Mouse (Mus musculus) adrenal gland, adult 2 months (tissue): ENCODE results near the gene Olfr355. TPM values are rescaled to one million over a fixed set of nuclear protein-coding genes. Genes with fewer than 3 reads are reported as not detected.

Source experiments
- DNase-seq: peaks from one replicate; pipeline ENCODE4 v3.0.0; 2021
- long read RNA-seq: library from polyadenylated mRNA; stranded (forward); transcript quantifications from one replicate; pipeline ENCODE4 v2.0.0, GENCODE M21; 2021
- polyA plus RNA-seq: library from polyadenylated mRNA; depleted of rRNA; stranded (reverse); fragments of >200 nt; gene quantifications from 2 replicates; pipeline ENCODE4 v1.2.3, GENCODE M21; 2012; rRNA removed
- total RNA-seq, 2 experiments: library from RNA; stranded (reverse); gene quantifications; 2 replicates each; pipeline ENCODE4 v1.2.3; 2021

The Olfr355 gene
- total RNA-seq, result not detected
- not detected in 2 replicates for polyA plus RNA-seq
- long read RNA-seq, result 0 reads

- DNase-seq, result no peak
Measured at GRCm38 (mm10) chr2:36928797-36929196, at the start of gene Olfr355. Olfr355 (minus strand) TSS chr2:36928897.

- DNase-seq, result no peak
Measured at GRCm38 (mm10) chr2:36936821-36937220, 8.1 kb upstream of the Olfr355 start, which contains the start of gene Olfr356. Olfr356 (plus strand) TSS chr2:36937121.

- no peak for DNase-seq
Measured at GRCm38 (mm10) chr2:36905380-36905779, 23.3 kb downstream of the Olfr355 start, which contains the start of gene Olfr354. Olfr354 (plus strand) TSS chr2:36905680.

- no peak for DNase-seq
Measured at GRCm38 (mm10) chr2:36897114-36897513, 31.6 kb downstream of the Olfr355 start.

GRCm38 (mm10) chr2:36892836-36893235 is 35.9 kb downstream of the Olfr355 start, which contains the start of gene Olfr353:
Olfr353 (minus strand) TSS chr2:36892936.
- DNase-seq, result no peak

Other genes with a start within 250 kb of the Olfr355 start
- gene Olfr346, start 243.1 kb downstream of the Olfr355 start, total RNA-seq, result not detected
- not detected in 2 replicates for gene Olfr346, start 243.1 kb downstream of the Olfr355 start, polyA plus RNA-seq
- gene Olfr347, start 197.0 kb downstream of the Olfr355 start, total RNA-seq, result not detected
- not detected in 2 replicates for gene Olfr347, start 197.0 kb downstream of the Olfr355 start, polyA plus RNA-seq
- gene Olfr348, start 144.6 kb downstream of the Olfr355 start, total RNA-seq, result not detected
- not detected in 2 replicates for gene Olfr348, start 144.6 kb downstream of the Olfr355 start, polyA plus RNA-seq
- not detected for gene Olfr50, start 138.4 kb downstream of the Olfr355 start, total RNA-seq
- not detected in 2 replicates for gene Olfr50, start 138.4 kb downstream of the Olfr355 start, polyA plus RNA-seq
- gene Olfr3, start 111.9 kb downstream of the Olfr355 start, total RNA-seq, result not detected
- gene Olfr3, start 111.9 kb downstream of the Olfr355 start, polyA plus RNA-seq, result not detected in 2 replicates
- gene Olfr350, start 82.6 kb downstream of the Olfr355 start, total RNA-seq, result not detected
- gene Olfr350, start 82.6 kb downstream of the Olfr355 start, polyA plus RNA-seq, result not detected in 2 replicates
- not detected for gene Olfr351, start 66.2 kb downstream of the Olfr355 start, total RNA-seq
- not detected in 2 replicates for gene Olfr351, start 66.2 kb downstream of the Olfr355 start, polyA plus RNA-seq
- gene Olfr352, start 60.4 kb downstream of the Olfr355 start, total RNA-seq, result not detected
- not detected in 2 replicates for gene Olfr352, start 60.4 kb downstream of the Olfr355 start, polyA plus RNA-seq
- gene Olfr353, start 36.0 kb downstream of the Olfr355 start, total RNA-seq, result not detected
- gene Olfr353, start 36.0 kb downstream of the Olfr355 start, polyA plus RNA-seq, result not detected in 2 replicates
- gene Olfr354, start 23.2 kb downstream of the Olfr355 start, total RNA-seq, result not detected
- not detected in 2 replicates for gene Olfr354, start 23.2 kb downstream of the Olfr355 start, polyA plus RNA-seq
- not detected for gene Olfr356, start 8.2 kb upstream of the Olfr355 start, total RNA-seq
- gene Olfr356, start 8.2 kb upstream of the Olfr355 start, polyA plus RNA-seq, result not detected in 2 replicates
- gene Olfr357, start 64.9 kb upstream of the Olfr355 start, total RNA-seq, result not detected
- gene Olfr357, start 64.9 kb upstream of the Olfr355 start, polyA plus RNA-seq, result not detected in 2 replicates
- not detected for gene Olfr358, start 80.4 kb upstream of the Olfr355 start, total RNA-seq
- not detected in 2 replicates for gene Olfr358, start 80.4 kb upstream of the Olfr355 start, polyA plus RNA-seq
- not detected for gene Olfr360, start 136.8 kb upstream of the Olfr355 start, total RNA-seq
- gene Olfr360, start 136.8 kb upstream of the Olfr355 start, polyA plus RNA-seq, result not detected in 2 replicates
- not detected for gene Olfr361, start 160.4 kb upstream of the Olfr355 start, total RNA-seq
- gene Olfr361, start 160.4 kb upstream of the Olfr355 start, polyA plus RNA-seq, result not detected in 2 replicates
- gene Olfr362, start 189.0 kb upstream of the Olfr355 start, total RNA-seq, result not detected
- not detected in 2 replicates for gene Olfr362, start 189.0 kb upstream of the Olfr355 start, polyA plus RNA-seq
- not detected for gene Olfr364-ps1, start 210.4 kb upstream of the Olfr355 start, total RNA-seq
- gene Olfr364-ps1, start 210.4 kb upstream of the Olfr355 start, polyA plus RNA-seq, result not detected in 2 replicates